Mouse (Mus musculus): ENCODE measurements around the gene Cryba2. TPM values are rescaled to one million over a fixed set of nuclear protein-coding genes. Genes with fewer than 3 reads are reported as not detected.

The Cryba2 gene
- polyA plus RNA-seq, 1 experiment from 2014 or later, result not detected

- WGBS, result 2% methylated on average over 74 of the region's 74 CpGs
- Histone ChIP-seq H3K4me2 (peak overlapping the region; percentile 64), H3K4me3 (peak overlapping the region; percentile 41), H3K9ac (peak overlapping the region; percentile 49; the same call in 1 of the 2 replicates), H3K27ac (no peak overlapping the region), H3K36me3 (no peaks in the 10 kb centered on the region), H3K4me1 (peaks cover 28% of the 10 kb centered on the region), H3K27me3 (peaks cover 97% of the 10 kb centered on the region), H3K9me3 (no peaks in the 10 kb centered on the region)
- ATAC-seq (ENCODE audit: insufficient number of reproducible peaks, insufficient read depth, low FRiP score, low TSS enrichment, low read depth), result no peak
Measured at GRCm38 (mm10) chr1:74882055-74882734, 10.7 kb downstream of the Cryba2 start.

- H3K27me3 ChIP-seq, result peaks cover 97% of the 10 kb centered on the region
- H3K9me3 ChIP-seq, result no peaks in the 10 kb centered on the region
- peaks cover 27% of the 10 kb centered on the region for H3K4me1 ChIP-seq
- ATAC-seq (ENCODE audit: insufficient number of reproducible peaks, insufficient read depth, low FRiP score, low TSS enrichment, low read depth), result no peak
- peak overlapping the region; percentile 42 for H3K4me2 ChIP-seq
- H3K27ac ChIP-seq, result no peak overlapping the region
- no peak overlapping the region for H3K9ac ChIP-seq
- no peaks in the 10 kb centered on the region for H3K36me3 ChIP-seq
- 0 out of 2 replicates have a peak overlapping the region, but pooled peaks have one; percentile 16 for H3K4me3 ChIP-seq
- WGBS, result 3% methylated on average over 18 of the region's 18 CpGs
Measured at GRCm38 (mm10) chr1:74880785-74881360, 12.1 kb downstream of the Cryba2 start.

- Histone ChIP-seq H3K27me3 (peaks cover 82% of the 10 kb centered on the region), H3K9me3 (no peaks in the 10 kb centered on the region), H3K4me1 (peaks cover 5% of the 10 kb centered on the region), H3K4me2 (no peak overlapping the region), H3K27ac (no peak overlapping the region), H3K36me3 (no peaks in the 10 kb centered on the region), H3K9ac (no peak overlapping the region), H3K4me3 (no peak overlapping the region)
- 52% methylated on average over 3 of the region's 3 CpGs for WGBS
- ATAC-seq (ENCODE audit: insufficient number of reproducible peaks, insufficient read depth, low FRiP score, low TSS enrichment, low read depth), result no peak
Measured at GRCm38 (mm10) chr1:74877199-74877598, 15.7 kb downstream of the Cryba2 start.

- Histone ChIP-seq H3K4me1 (no peaks in the 10 kb centered on the region), H3K9me3 (no peaks in the 10 kb centered on the region), H3K27ac (no peak overlapping the region), H3K9ac (no peak overlapping the region), H3K4me3 (no peak overlapping the region), H3K36me3 (no peaks in the 10 kb centered on the region), H3K4me2 (no peak overlapping the region), H3K27me3 (peaks cover 59% of the 10 kb centered on the region)
- 65% methylated on average over 2 of the region's 2 CpGs for WGBS
- ATAC-seq (ENCODE audit: insufficient number of reproducible peaks, insufficient read depth, low FRiP score, low TSS enrichment, low read depth), result no peak
Measured at GRCm38 (mm10) chr1:74872218-74872617, 20.7 kb downstream of the Cryba2 start.

- peaks cover 54% of the 10 kb centered on the region for H3K27me3 ChIP-seq
- H3K4me1 ChIP-seq, result peaks cover 15% of the 10 kb centered on the region
- ATAC-seq (ENCODE audit: insufficient number of reproducible peaks, insufficient read depth, low FRiP score, low TSS enrichment, low read depth), result no peak
- H3K27ac ChIP-seq, result no peak overlapping the region
- no peak overlapping the region for H3K4me2 ChIP-seq
- H3K4me3 ChIP-seq, result no peak overlapping the region
- H3K9me3 ChIP-seq, result no peaks in the 10 kb centered on the region
- no peaks in the 10 kb centered on the region for H3K36me3 ChIP-seq
- no peak overlapping the region for H3K9ac ChIP-seq
Measured at GRCm38 (mm10) chr1:74861783-74862182, 31.2 kb downstream of the Cryba2 start.

- 37% methylated on average over 6 of the region's 6 CpGs for WGBS
- Histone ChIP-seq H3K4me1 (peaks cover 34% of the 10 kb centered on the region), H3K27ac (no peak overlapping the region), H3K27me3 (peaks cover 69% of the 10 kb centered on the region), H3K36me3 (no peaks in the 10 kb centered on the region), H3K4me3 (no peak overlapping the region), H3K9me3 (no peaks in the 10 kb centered on the region), H3K9ac (no peak overlapping the region), H3K4me2 (no peak overlapping the region)
- no peak for ATAC-seq (ENCODE audit: insufficient number of reproducible peaks, insufficient read depth, low FRiP score, low TSS enrichment, low read depth)
Measured at GRCm38 (mm10) chr1:74859223-74859984, 33.5 kb downstream of the Cryba2 start.

- peaks cover 39% of the 10 kb centered on the region for H3K4me1 ChIP-seq
- no peaks in the 10 kb centered on the region for H3K9me3 ChIP-seq
- H3K27ac ChIP-seq, result no peak overlapping the region
- H3K27me3 ChIP-seq, result peaks cover 75% of the 10 kb centered on the region
- peak overlapping the region; percentile 39 for H3K4me3 ChIP-seq
- H3K9ac ChIP-seq, result no peak overlapping the region
- WGBS, result 5% methylated on average over 16 of the region's 16 CpGs
- H3K4me2 ChIP-seq, result peak overlapping the region; percentile 65
- no peaks in the 10 kb centered on the region for H3K36me3 ChIP-seq
- no peak for ATAC-seq (ENCODE audit: insufficient number of reproducible peaks, insufficient read depth, low FRiP score, low TSS enrichment, low read depth)
Measured at GRCm38 (mm10) chr1:74858805-74859204, 34.1 kb downstream of the Cryba2 start.

GRCm38 (mm10) chr1:74858171-74858719, 34.7 kb downstream of the Cryba2 start:
- no peaks in the 10 kb centered on the region for H3K36me3 ChIP-seq
- ATAC-seq (ENCODE audit: insufficient number of reproducible peaks, insufficient read depth, low FRiP score, low TSS enrichment, low read depth), result no peak
- H3K9me3 ChIP-seq, result no peaks in the 10 kb centered on the region
- peaks cover 39% of the 10 kb centered on the region for H3K4me1 ChIP-seq
- no peak overlapping the region for H3K27ac ChIP-seq
- peak overlapping the region; percentile 39 for H3K4me3 ChIP-seq
- H3K27me3 ChIP-seq, result peaks cover 80% of the 10 kb centered on the region
- no peak overlapping the region for H3K9ac ChIP-seq
- WGBS, result under 1% methylated on average over 29 of the region's 29 CpGs
- peak overlapping the region; percentile 65 for H3K4me2 ChIP-seq

- H3K27ac ChIP-seq, result no peak overlapping the region
- peak overlapping the region; percentile 65 for H3K4me2 ChIP-seq
- no peaks in the 10 kb centered on the region for H3K36me3 ChIP-seq
- ATAC-seq (ENCODE audit: insufficient number of reproducible peaks, insufficient read depth, low FRiP score, low TSS enrichment, low read depth), result no peak
- peaks cover 39% of the 10 kb centered on the region for H3K4me1 ChIP-seq
- no peak overlapping the region for H3K9ac ChIP-seq
- H3K9me3 ChIP-seq, result no peaks in the 10 kb centered on the region
- 5% methylated on average over 4 of the region's 4 CpGs for WGBS
- peaks cover 86% of the 10 kb centered on the region for H3K27me3 ChIP-seq
- peak overlapping the region; percentile 39 for H3K4me3 ChIP-seq
Measured at GRCm38 (mm10) chr1:74857677-74858076, 35.3 kb downstream of the Cryba2 start.

- Histone ChIP-seq H3K4me1 (peaks cover 39% of the 10 kb centered on the region), H3K36me3 (no peaks in the 10 kb centered on the region), H3K4me3 (peak overlapping the region; percentile 3; the same call in 1 of the 2 replicates), H3K9ac (no peak overlapping the region), H3K4me2 (no peak overlapping the region), H3K27me3 (peaks cover 91% of the 10 kb centered on the region), H3K9me3 (no peaks in the 10 kb centered on the region), H3K27ac (no peak overlapping the region)
- 2% methylated on average over 20 of the region's 20 CpGs for WGBS
- ATAC-seq (ENCODE audit: insufficient number of reproducible peaks, insufficient read depth, low FRiP score, low TSS enrichment, low read depth), result no peak
Measured at GRCm38 (mm10) chr1:74857201-74857600, 35.7 kb downstream of the Cryba2 start.

- no peaks in the 10 kb centered on the region for H3K9me3 ChIP-seq
- no peak for ATAC-seq (ENCODE audit: insufficient number of reproducible peaks, insufficient read depth, low FRiP score, low TSS enrichment, low read depth)
- H3K9ac ChIP-seq, result no peak overlapping the region
- H3K4me3 ChIP-seq, result no peak overlapping the region
- H3K36me3 ChIP-seq, result no peaks in the 10 kb centered on the region
- H3K4me2 ChIP-seq, result no peak overlapping the region
- peaks cover 94% of the 10 kb centered on the region for H3K27me3 ChIP-seq
- no peak overlapping the region for H3K27ac ChIP-seq
- H3K4me1 ChIP-seq, result peaks cover 39% of the 10 kb centered on the region
- WGBS, result 3% methylated on average over 7 of the region's 7 CpGs
Measured at GRCm38 (mm10) chr1:74856791-74857190, 36.2 kb downstream of the Cryba2 start.

Data from embryonic facial prominence, embryonic 13.5 days (tissue).